Mouse (Mus musculus): ENCODE data around the gene Slc25a29.

Slc25a29 gene

GRCm38 (mm10) chr12:108833408-108833807 is 2.3 kb downstream of the Slc25a29 start:
- no peak for DNase-seq

DNA sequence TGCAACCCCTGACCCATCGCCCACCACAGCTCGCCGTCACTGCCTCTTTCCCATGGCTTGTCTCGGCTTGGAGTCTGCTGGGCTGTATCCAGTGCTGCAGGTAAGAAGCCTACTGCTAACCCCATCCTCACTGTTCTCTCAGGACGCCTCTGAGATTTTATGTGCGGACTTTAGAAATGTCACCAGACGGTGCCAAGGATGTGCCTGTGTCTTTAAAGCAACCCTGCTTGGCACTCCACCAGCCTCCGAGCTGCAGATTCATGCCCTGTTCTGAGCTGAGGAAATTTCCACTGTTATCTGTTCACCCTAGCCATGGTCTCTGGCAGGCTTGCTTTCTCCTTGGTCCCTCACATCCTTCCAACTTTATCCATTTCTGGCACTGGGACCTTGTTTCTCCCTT is 2.8 kb downstream of the Slc25a29 start:
- DNase-seq = no peak

- DNase-seq = peak; percentile 77
These were observed 3.6 kb downstream of the Slc25a29 start for GRCm38 (mm10) chr12:108831966-108832643.

GRCm38 (mm10) chr12:108830358-108830757 is 5.3 kb downstream of the Slc25a29 start:
- DNase-seq = no peak

DNA sequence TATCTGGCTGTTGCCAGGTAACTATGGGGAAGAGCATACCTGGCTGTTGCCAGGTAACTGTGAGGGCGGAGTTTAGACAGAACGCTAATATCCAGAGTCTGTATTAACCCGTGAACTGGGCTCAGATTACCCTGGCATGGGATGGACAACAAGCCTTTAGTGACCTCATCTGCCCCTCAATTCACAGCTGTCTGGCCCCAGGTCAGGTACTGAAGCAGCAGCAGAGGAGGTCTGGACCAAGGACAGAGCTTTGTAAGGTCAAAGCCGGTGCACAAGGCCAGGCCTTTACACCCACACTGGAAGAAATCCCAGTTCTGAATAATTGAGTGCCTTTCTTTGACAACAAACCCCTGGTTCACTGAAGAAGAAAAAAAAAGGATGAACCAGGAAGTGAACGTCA is 6.0 kb downstream of the Slc25a29 start:
- no peak for DNase-seq

GRCm38 (mm10) chr12:108827641-108828040 is 8.0 kb downstream of the Slc25a29 start:
- DNase-seq = no peak

DNA sequence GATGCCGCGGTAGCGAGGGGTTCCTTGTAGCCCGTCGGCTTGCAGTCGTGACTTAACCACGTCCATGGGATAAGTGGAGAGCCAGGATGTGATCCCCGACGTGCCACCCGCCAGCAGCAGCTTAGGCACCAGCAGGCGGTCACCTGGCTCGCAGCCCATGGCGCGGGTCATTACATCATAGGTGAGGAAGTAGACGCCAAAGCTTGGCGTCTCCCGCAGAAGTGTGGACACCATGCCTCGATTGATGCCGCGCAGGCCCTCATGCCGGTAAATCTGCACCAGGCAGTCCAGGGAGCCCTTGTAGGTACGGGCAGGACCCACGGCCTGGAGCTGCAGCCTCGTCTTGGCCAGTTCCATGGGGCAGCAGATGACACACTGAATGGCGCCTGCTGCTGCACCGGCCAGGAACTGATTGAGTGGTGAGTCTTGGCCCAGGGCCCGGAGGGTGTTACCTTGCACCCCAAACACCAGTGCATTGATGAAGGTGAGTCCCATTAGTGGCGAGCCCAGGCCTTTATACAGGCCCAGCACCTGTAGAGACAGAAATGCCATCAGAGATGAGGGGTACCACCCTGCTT is 8.6 kb downstream of the Slc25a29 start:
- no peak for DNase-seq

DNA sequence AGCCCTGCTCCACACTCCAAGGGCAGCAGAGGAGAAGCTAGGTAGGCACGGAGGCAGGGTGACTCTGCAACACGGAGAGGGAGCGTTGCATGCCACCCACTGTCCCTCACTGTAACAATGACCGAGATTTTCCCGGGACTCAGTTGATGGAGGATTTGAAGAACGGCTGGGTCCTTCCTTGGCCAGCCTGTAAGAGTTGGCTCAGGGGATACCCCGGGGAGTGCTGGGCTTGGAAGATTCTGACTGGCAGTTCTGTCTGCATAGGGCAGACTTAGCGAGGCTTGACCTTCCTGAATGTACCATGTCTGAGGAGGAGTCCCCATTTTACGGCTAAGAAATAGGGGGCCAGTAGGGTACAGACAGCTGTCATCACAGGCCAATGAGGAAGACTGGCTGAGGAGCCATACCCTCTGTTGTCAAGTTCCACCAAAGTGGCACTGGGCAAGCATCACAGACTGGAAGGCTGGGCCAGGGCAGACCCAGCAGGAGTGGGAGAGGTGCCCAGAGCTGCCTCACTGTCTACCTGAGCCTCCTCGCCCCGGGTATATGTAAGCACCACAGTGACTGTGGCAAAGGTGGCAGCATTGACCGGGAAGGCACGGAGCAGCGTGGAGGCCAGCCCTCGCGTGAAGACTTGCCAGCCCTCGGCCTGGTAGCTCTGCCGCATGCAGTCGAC is 9.3 kb downstream of the Slc25a29 start:
- no peak for DNase-seq

- DNase-seq = no peak
These were observed 10.0 kb downstream of the Slc25a29 start for GRCm38 (mm10) chr12:108825561-108826224.

DNA sequence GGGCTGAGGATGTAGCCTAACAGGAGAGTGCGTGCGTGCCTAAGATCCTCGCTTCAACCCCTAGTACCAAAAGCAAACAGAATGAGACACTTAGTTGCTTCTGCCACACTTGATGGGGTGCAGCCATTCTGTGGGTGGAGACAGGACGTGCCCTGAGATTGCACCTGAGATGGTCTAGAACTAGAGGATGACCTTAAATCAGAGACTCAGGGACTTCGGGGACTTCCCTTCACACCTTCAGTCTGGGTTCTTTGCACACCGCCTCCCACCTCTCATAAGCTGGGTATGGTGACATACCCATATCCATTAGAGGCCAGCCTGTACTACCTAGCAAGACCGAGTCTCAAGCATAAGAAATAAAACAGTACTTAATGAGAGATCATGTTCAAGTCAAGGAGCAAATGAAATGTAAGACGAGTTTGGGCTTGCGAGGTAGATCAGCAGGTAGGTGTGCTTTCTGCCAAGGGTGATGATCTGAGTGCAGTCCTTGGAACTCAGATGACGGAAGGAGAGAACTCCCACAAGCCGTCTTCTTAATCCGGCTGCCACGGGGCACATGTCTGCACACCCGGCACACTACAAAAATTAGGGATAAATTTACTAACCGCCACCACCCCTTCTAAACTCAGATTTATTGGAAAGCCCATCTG is 11.3 kb downstream of the Slc25a29 start:
- no peak for DNase-seq

GRCm38 (mm10) chr12:108823036-108823435 is 12.6 kb downstream of the Slc25a29 start:
- DNase-seq = no peak

DNA sequence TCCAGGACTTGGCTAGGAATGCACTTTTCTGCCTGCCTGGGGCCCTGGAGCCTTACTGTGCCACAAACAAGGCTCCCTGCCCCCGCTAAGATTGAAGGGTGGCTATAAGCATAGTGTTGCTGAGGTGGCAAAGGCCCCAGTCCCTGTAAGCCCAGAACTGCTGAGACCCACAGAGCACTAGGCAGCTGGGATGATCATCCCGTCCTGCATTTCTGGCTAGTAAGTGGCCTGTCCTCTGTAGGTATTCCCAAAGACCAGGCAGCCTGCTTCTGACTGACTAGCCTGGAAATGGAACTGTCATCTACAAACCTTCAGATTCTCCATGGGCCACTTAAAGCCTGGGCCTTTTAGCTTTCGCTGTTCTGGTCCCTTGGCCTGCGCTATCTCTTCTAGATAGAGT is 15.2 kb downstream of the Slc25a29 start:
- DNase-seq = no peak

GRCm38 (mm10) chr12:108816569-108816968 is 19.1 kb downstream of the Slc25a29 start:
- no peak for DNase-seq

GRCm38 (mm10) chr12:108814470-108814869 is 21.2 kb downstream of the Slc25a29 start:
- no peak for DNase-seq

GRCm38 (mm10) chr12:108812463-108812862 is 23.2 kb downstream of the Slc25a29 start:
- no peak for DNase-seq

GRCm38 (mm10) chr12:108811133-108811532 is 24.6 kb downstream of the Slc25a29 start:
- DNase-seq = peak; percentile 32

- no peak for DNase-seq
These were observed 25.4 kb downstream of the Slc25a29 start for GRCm38 (mm10) chr12:108810309-108810708.

DNA sequence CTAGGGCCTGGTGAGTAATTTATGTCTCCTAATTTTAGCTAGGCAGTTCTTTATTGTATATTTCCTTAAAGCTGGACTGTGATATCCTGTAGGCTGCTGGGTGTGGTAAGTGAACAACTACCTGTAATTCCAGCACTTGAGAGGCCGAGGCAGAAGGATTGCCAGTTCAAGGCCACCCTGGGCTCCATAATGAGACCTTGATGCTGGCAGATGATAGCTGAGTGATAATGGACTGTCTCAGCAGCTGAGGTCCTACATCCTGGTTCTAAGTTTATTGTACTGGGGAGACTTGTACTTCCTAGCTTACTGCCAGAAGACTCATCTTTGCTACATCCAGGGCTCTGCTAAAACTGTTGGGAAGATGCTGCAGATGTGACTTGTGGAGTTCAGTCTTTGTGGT is 25.9 kb downstream of the Slc25a29 start:
- no peak for DNase-seq

DNA sequence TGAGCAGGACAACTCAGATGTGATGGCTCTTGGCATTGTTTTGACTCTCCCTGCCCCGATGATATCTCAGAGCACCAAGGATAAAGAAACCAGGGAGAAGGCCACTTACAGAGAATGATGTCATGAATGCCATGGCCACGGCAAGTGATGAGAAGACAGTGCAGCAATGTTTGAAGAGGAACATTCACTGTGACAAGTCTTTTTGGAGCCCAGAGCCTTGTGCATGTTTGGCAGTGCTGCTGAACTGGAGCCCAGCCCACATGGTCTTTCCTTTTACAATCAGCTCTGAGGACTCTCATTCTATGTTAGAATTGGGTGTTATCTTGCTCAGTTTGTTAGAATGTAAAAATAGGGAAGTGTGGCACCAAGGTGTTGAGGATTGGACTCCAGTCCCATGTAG is 27.2 kb downstream of the Slc25a29 start:
- no peak for DNase-seq

DNA sequence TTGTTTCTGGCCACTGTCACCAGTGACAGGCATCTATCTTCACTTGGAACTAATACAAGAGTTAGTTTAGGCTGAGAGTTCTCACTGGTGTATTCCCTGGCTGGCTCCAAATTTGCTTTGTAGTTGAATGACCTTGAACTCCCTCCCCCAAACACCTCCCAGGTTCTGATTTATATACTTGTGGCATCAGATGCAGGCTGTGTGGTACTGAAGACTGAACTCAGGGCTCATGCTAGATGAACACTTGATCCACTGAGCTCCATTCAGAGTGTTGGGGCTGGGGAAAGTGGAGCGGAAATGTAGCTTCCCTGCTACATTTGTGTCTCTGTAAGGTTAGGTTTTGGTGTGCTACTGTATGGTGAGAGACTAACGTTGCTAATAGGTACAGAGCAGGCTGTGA is 31.3 kb downstream of the Slc25a29 start:
- DNase-seq = no peak

DNA sequence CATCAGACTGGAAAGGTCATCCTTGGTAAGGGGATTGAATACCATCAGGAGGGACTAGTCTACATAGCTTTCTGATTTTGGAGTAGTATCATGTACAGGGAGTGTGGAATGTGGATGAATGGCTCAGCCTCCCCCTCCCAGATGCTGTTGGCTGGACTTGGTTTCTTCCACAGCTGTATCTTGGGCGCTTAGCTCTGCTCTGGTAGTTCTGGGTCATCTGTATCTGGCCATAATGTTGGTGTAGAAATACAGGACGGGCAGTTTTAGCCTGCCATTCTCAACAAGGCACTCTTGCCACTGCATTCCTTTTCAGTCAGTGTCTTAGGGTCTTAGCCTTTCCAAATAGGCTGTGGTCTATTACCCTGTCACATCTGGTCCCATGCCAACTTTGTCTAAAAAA is 34.1 kb downstream of the Slc25a29 start:
- DNase-seq = no peak

- DNase-seq = peak; percentile 16
These were observed 40.6 kb downstream of the Slc25a29 start for GRCm38 (mm10) chr12:108794979-108795537.
